Mouse (Mus musculus) embryonic fibroblast, embryonic 13.5 days (primary cell): ENCODE measurements around the gene RPS10-NUDT3.

Experiments used
- CTCF ChIP-seq: IDR thresholded peaks from 2 replicates; pipeline ENCODE4 v1.5.1; 2011; ENCODE audit warnings: mild to moderate bottlenecking, control low read depth, low read length, moderate library complexity, borderline replicate concordance; ENCODE audit not compliant: insufficient read depth
- POLR2A ChIP-seq: IDR thresholded peaks from 2 replicates; pipeline ENCODE4 v1.6.1; 2011; ENCODE audit warnings: low read depth, mild to moderate bottlenecking, control low read depth, low read length, moderate library complexity

- TF ChIP-seq CTCF (no peak), POLR2A (no peak)
These were observed 8.3 kb downstream of the RPS10-NUDT3 start for GRCm38 (mm10) chr17:27626681-27627080.
